Mouse (Mus musculus): ENCODE results near the gene Aptx.

DNA sequence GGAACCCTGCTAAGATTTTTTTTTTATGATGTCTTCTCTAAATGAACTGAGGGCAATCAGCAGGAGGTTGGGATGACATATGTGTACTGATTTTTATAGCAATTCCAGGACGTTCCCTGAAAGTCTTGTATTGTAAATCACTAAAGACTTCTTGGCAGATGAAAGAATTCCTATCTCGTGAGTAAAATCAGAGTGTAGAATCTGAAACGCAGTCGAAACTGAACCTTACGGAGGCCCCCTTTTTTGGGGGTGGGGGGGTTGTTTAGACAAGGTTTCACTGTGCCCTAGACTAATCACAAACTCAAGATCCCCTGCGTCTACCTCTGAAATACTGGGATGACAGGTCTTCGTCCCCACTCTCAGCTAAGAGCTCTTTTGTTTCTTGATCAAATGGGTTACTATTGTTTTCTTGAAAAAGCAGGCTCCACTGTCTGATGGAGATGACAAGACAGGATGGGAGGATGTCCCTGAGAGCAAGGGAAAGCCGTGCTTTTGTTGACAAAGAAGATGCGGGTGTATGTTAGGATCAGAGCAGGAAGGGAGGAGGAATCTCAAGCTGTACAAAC lies 799 bp upstream of the Aptx start:
- TF ChIP-seq CHD2 (IDR thresholded peaks at IDR 0.05; ENCODE audit: low read depth, low read length) = no peak
- TF ChIP-seq HCFC1 (IDR thresholded peaks at IDR 0.05; ENCODE audit: borderline replicate concordance, insufficient read depth, low read length) = no peak
- TF ChIP-seq ZC3H11A (IDR thresholded peaks at IDR 0.05; ENCODE audit: borderline replicate concordance, low read depth, low read length) = no peak
- no peak for TF ChIP-seq MAFK (IDR thresholded peaks at IDR 0.05; ENCODE audit: insufficient read depth, low read depth, low read length)
- no peak for TF ChIP-seq ZNF384 (IDR thresholded peaks at IDR 0.05; ENCODE audit: low read depth, low read length)
